9 mouse cellular contexts compared by ENCODE assay signal in genomic region chr8:71724389-71724788, GRCm38 (mm10). TPM values are rescaled to one million over a fixed set of nuclear protein-coding genes. Genes with fewer than 3 reads are reported as not detected.
DNase-seq lines count a peak whose midpoint lies in the region; ATAC-seq lines count a peak whose summit lies in the region.
"Had no signal": no experiment of that assay in that cellular context is flagged by ENCODE, and none has a peak within 500 bp of the region (broad histone marks: within the 10 kb centered on the region; RNA-seq: fewer than 3 reads in every experiment).

No protein-coding gene starts in this region.

- peak overlapping the region; percentile 78 for H3K4me2 ChIP-seq in forebrain, embryonic 15.5 days (replicated peaks)
- H3K4me2 ChIP-seq in liver, embryonic 13.5 days = peak overlapping the region; percentile 99
- H3K4me2 ChIP-seq in neural tube, embryonic 15.5 days = peak overlapping the region; percentile 80

- H3K27me3 ChIP-seq in forebrain, embryonic 15.5 days = no peaks in the 10 kb centered on the region
- peaks cover 30% of the 10 kb centered on the region for H3K27me3 ChIP-seq in liver, embryonic 13.5 days
- no peaks in the 10 kb centered on the region for H3K27me3 ChIP-seq in neural tube, embryonic 15.5 days (replicated peaks)

- H3K9me3 ChIP-seq in forebrain, embryonic 15.5 days = no peaks in the 10 kb centered on the region
- H3K9me3 ChIP-seq in liver, embryonic 13.5 days (replicated peaks) = no peaks in the 10 kb centered on the region
- no peaks in the 10 kb centered on the region for H3K9me3 ChIP-seq in neural tube, embryonic 15.5 days (replicated peaks)
- H3K9me3 ChIP-seq: limb, embryonic 13.5 days had no signal

- DNase-seq in right cerebral cortex, postnatal 10 days (ENCODE audit: low spot score in 2 of 2) = peak; percentile 47 to 52
- DNase-seq in right cerebral cortex, adult 2 months (ENCODE audit: low spot score in 2 of 2) = no peak
- DNase-seq in liver, embryonic 13.5 days = no peak
- no peak for DNase-seq in adrenal gland, postnatal 25 days
- no peak for DNase-seq in frontal cortex, postnatal 25 days (ENCODE audit: low spot score in 2 of 2)
- DNase-seq: kidney, postnatal 14 days had no signal

- peak overlapping the region; percentile 80 for H3K4me3 ChIP-seq in forebrain, embryonic 15.5 days
- peak overlapping the region; percentile 76 for H3K4me3 ChIP-seq in liver, embryonic 13.5 days (replicated peaks)
- H3K4me3 ChIP-seq in neural tube, embryonic 15.5 days (replicated peaks) = peak overlapping the region; percentile 79

- H3K27ac ChIP-seq in forebrain, embryonic 15.5 days (replicated peaks) = no peak overlapping the region
- H3K27ac ChIP-seq in liver, embryonic 13.5 days = 0 out of 2 replicates have a peak overlapping the region, but pooled peaks have one; percentile 76
- H3K27ac ChIP-seq in neural tube, embryonic 15.5 days (replicated peaks) = no peak overlapping the region
- H3K27ac ChIP-seq: limb, embryonic 13.5 days had no signal

- peaks cover 59% of the 10 kb centered on the region for H3K4me1 ChIP-seq in forebrain, embryonic 15.5 days
- H3K4me1 ChIP-seq in liver, embryonic 13.5 days (replicated peaks) = peaks cover 58% of the 10 kb centered on the region
- H3K4me1 ChIP-seq in neural tube, embryonic 15.5 days = peaks cover 69% of the 10 kb centered on the region

- H3K9ac ChIP-seq in forebrain, embryonic 15.5 days (replicated peaks) = no peak overlapping the region
- no peak overlapping the region for H3K9ac ChIP-seq in liver, embryonic 13.5 days
- H3K9ac ChIP-seq in neural tube, embryonic 15.5 days (replicated peaks) = peak overlapping the region; percentile 85

- no peaks in the 10 kb centered on the region for H3K36me3 ChIP-seq in forebrain, embryonic 15.5 days
- H3K36me3 ChIP-seq in liver, embryonic 13.5 days = 0 out of 2 replicates have a peak, but pooled peaks cover 5% of the 10 kb centered on the region
- no peaks in the 10 kb centered on the region for H3K36me3 ChIP-seq in neural tube, embryonic 15.5 days
- H3K36me3 ChIP-seq: limb, embryonic 13.5 days had no signal

- WGBS in forebrain, embryonic 15.5 days = 71% methylated on average over 4 of the region's 4 CpGs
- WGBS in liver, embryonic 13.5 days (ENCODE audit: insufficient replicate concordance) = 56% methylated on average over 4 of the region's 4 CpGs
- 64% methylated on average over 4 of the region's 4 CpGs for WGBS in neural tube, embryonic 15.5 days

- no peak for ATAC-seq in forebrain, embryonic 15.5 days (replicated peaks)
- ATAC-seq in liver, embryonic 13.5 days (ENCODE audit: low read depth) = no peak
- no peak for ATAC-seq in neural tube, embryonic 15.5 days (ENCODE audit: low FRiP score)

RNA-seq across cellular contexts. Expression of gene Fcho1, which starts 1.1 kb away (rescaled TPM):
- polyA plus RNA-seq in forebrain, embryonic 15.5 days (2015; fragmentation: Nextera tagmentation; extraction: Ambion mirVana) = 70.9 and 71.7 TPM in 2 replicates
- polyA plus RNA-seq in liver, embryonic 13.5 days (2015; fragmentation: Nextera tagmentation; extraction: Ambion mirVana) = 16.6 and 16.9 TPM in 2 replicates
- 81.2 and 85.0 TPM in 2 replicates for polyA plus RNA-seq in neural tube, embryonic 15.5 days (2015; fragmentation: Nextera tagmentation; extraction: Ambion mirVana)
- total RNA-seq in adrenal gland, postnatal 25 days (2021) = 2.2 and 2.6 TPM in 2 replicates

RNA-seq across cellular contexts. Expression of gene B3gnt3, which starts 22.8 kb away (rescaled TPM):
- polyA plus RNA-seq in forebrain, embryonic 15.5 days (2015; fragmentation: Nextera tagmentation; extraction: Ambion mirVana) = 0.42 and 0.46 TPM in 2 replicates
- 3.5 and 3.7 TPM in 2 replicates for polyA plus RNA-seq in liver, embryonic 13.5 days (2015; fragmentation: Nextera tagmentation; extraction: Ambion mirVana)
- polyA plus RNA-seq in neural tube, embryonic 15.5 days (2015; fragmentation: Nextera tagmentation; extraction: Ambion mirVana) = 0.56 and 1.3 TPM in 2 replicates
- total RNA-seq in adrenal gland, postnatal 25 days (2021) = 3.7 and 4.8 TPM in 2 replicates

RNA-seq across cellular contexts. Expression of gene Insl3, which starts 35.4 kb away (rescaled TPM):
- 0.54 TPM in 1 of 2 replicates, not detected in the other for polyA plus RNA-seq in forebrain, embryonic 15.5 days (2015; fragmentation: Nextera tagmentation; extraction: Ambion mirVana)
- 0.67 and 1.1 TPM in 2 replicates for polyA plus RNA-seq in liver, embryonic 13.5 days (2015; fragmentation: Nextera tagmentation; extraction: Ambion mirVana)
- polyA plus RNA-seq in neural tube, embryonic 15.5 days (2015; fragmentation: Nextera tagmentation; extraction: Ambion mirVana) = 1.4 and 2.8 TPM in 2 replicates
- 6.1 and 7.8 TPM in 2 replicates for total RNA-seq in adrenal gland, postnatal 25 days (2021)

RNA-seq across cellular contexts. Expression of gene Jak3, which starts 48.3 kb away (rescaled TPM):
- polyA plus RNA-seq in forebrain, embryonic 15.5 days (2015; fragmentation: Nextera tagmentation; extraction: Ambion mirVana) = 2.9 and 3.3 TPM in 2 replicates
- polyA plus RNA-seq in liver, embryonic 13.5 days (2015; fragmentation: Nextera tagmentation; extraction: Ambion mirVana) = 5.7 and 6.1 TPM in 2 replicates
- 7.4 and 11.5 TPM in 2 replicates for polyA plus RNA-seq in neural tube, embryonic 15.5 days (2015; fragmentation: Nextera tagmentation; extraction: Ambion mirVana)
- total RNA-seq in adrenal gland, postnatal 25 days (2021) = 11.7 and 14.3 TPM in 2 replicates

RNA-seq across cellular contexts. Expression of gene Unc13a, which starts 52.8 kb away (rescaled TPM):
- 23.3 and 23.6 TPM in 2 replicates for polyA plus RNA-seq in forebrain, embryonic 15.5 days (2015; fragmentation: Nextera tagmentation; extraction: Ambion mirVana)
- 0.20 TPM in 2 replicates for polyA plus RNA-seq in liver, embryonic 13.5 days (2015; fragmentation: Nextera tagmentation; extraction: Ambion mirVana)
- 18.1 and 22.2 TPM in 2 replicates for polyA plus RNA-seq in neural tube, embryonic 15.5 days (2015; fragmentation: Nextera tagmentation; extraction: Ambion mirVana)
- total RNA-seq in adrenal gland, postnatal 25 days (2021) = 8.3 and 8.4 TPM in 2 replicates

Comparison
In these comparisons a context has a peak if more than half of its experiments do, and no peak if none do; other contexts are left out.
1. DNase-seq: peak in right cerebral cortex, postnatal 10 days (2 of 2); none in right cerebral cortex, adult 2 months (0 of 2), liver, embryonic 13.5 days (single experiment), adrenal gland, postnatal 25 days (single experiment) and frontal cortex, postnatal 25 days (0 of 2).
2. Peak in every context shown above with its lines, with median percentiles within 50 percentile points of each other: H3K4me2 ChIP-seq and H3K4me3 ChIP-seq.